Mouse (Mus musculus) liver, embryonic 16.5 days (tissue): ENCODE data around the gene Vegfb. TPM values are rescaled to one million over a fixed set of nuclear protein-coding genes. Genes with fewer than 3 reads are reported as not detected.
A peak's percentile ranks its signal among the peaks of the same experiment; 100 is the strongest.

Experiments
- ATAC-seq: fragments of 200-750 bp; cut with Nextera tagmentation; 2 replicates; pipeline ENCODE4 v1.8.0; 2017; ENCODE audit warnings: low read depth, mild to moderate bottlenecking, moderate number of reproducible peaks, moderate library complexity
- H3K27ac ChIP-seq: fragments of 300-500 bp; sonication (generic); 2 replicates; pipeline ENCODE4 v1.5.1; 2014; ENCODE audit warnings: mild to moderate bottlenecking, low read length
- H3K27me3 ChIP-seq: fragments of 300-500 bp; sonication (generic); 2 replicates; pipeline ENCODE4 v1.6.1; 2014; ENCODE audit warnings: low read depth, low read length, mixed read lengths; ENCODE audit not compliant: control insufficient read depth, insufficient read depth
- H3K36me3 ChIP-seq: fragments of 300-500 bp; sonication (generic); 2 replicates; pipeline ENCODE4 v1.6.1; 2014; ENCODE audit warnings: mild to moderate bottlenecking; ENCODE audit not compliant: control insufficient read depth, insufficient read depth
- H3K4me1 ChIP-seq: fragments of 300-500 bp; sonication (generic); 2 replicates; pipeline ENCODE4 v1.6.1; 2014; ENCODE audit warnings: low read depth, low read length, mixed read lengths; ENCODE audit not compliant: control insufficient read depth
- H3K4me2 ChIP-seq: fragments of 300-500 bp; sonication (generic); 2 replicates; pipeline ENCODE4 v1.6.1; 2014; ENCODE audit warnings: low read depth, low read length, mixed read lengths
- H3K4me3 ChIP-seq: fragments of 300-500 bp; sonication (generic); 2 replicates; pipeline ENCODE4 v1.5.1; 2014; ENCODE audit warnings: low read depth, mild to moderate bottlenecking, low read length
- H3K9ac ChIP-seq: fragments of 300-500 bp; sonication (generic); 2 replicates; pipeline ENCODE4 v1.6.1; 2014; ENCODE audit warnings: low read depth, low read length
- H3K9me3 ChIP-seq: fragments of 300-500 bp; sonication (generic); replicated peaks from 2 replicates; pipeline ENCODE4 v1.6.1; 2016; ENCODE audit warnings: low read length; ENCODE audit not compliant: control insufficient read depth
- WGBS: fragments of 180-500 bp; shearing (Covaris S2); extraction: QIAGEN DNeasy Blood & Tissue Kit; methylation state at CpG from one replicate; pipeline ENCODE4 v1.1.7; 2014; ENCODE audit not compliant: insufficient replicate concordance; 5-methylcytosine and 5-hydroxymethylcytosine counted together
- polyA plus RNA-seq: library from polyadenylated mRNA; unstranded; fragments of >200 nt; fragmentation: Nextera tagmentation; extraction: Ambion mirVana; gene quantifications from 2 replicates; pipeline ENCODE4 v1.2.1, GENCODE M21; 2015

Vegfb gene
- polyA plus RNA-seq, 1 experiment from 2014 or later = 10.5 TPM

- Histone ChIP-seq H3K4me3 (peak overlapping the region; percentile 70), H3K9ac (peak overlapping the region; percentile 78), H3K9me3 (no peaks in the 10 kb centered on the region), H3K4me2 (peak overlapping the region; percentile 93), H3K27me3 (peaks cover 5% of the 10 kb centered on the region), H3K27ac (no peak overlapping the region), H3K4me1 (peaks cover 36% of the 10 kb centered on the region), H3K36me3 (0 out of 2 replicates have a peak, but pooled peaks cover 2% of the 10 kb centered on the region)
- under 1% methylated on average over 20 of the region's 20 CpGs for WGBS
- no peak; the same call in 1 of the 2 replicates for ATAC-seq
Observed at GRCm38 (mm10) chr19:6969291-6969664, 18.2 kb downstream of the Vegfb start.

DNA sequence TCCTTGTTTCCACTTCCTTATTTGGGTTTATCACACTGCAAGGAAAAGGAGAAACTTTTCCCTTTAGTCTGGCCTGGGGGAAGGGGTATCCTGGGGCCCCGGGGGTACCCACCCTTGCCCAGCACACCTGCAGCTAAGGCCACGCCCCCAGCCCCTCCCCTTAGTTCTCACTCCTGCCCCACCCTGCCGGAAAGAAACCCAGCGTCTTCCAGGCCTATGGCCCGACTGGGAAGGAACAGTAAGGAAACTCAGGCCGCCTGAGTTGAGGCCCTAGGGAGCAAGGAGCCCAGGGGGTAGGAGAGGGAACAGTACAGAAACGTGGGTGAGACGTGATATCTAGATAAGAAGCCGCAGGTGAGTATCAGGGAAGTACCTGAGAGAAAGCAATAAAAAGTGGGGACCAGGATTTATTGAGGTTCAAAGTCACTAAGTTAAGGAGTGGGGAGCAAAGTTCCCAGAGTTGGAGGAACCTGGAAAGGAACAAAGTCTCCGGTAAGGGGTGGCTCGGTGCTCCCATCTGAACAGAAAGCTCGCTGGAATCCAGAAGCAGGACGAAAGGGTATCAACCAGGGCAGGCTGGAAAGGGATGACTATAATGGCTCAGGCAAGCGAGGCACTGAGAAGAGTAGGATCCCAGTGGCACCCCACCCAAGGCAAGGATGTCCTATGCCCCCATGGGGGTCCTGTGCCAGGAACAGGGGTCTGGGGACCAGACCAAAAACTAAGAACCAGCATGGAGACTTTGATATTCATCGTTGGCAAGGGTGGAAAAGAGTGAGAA lies 18.8 kb downstream of the Vegfb start:
- ATAC-seq = no peak
- peaks cover 5% of the 10 kb centered on the region for H3K27me3 ChIP-seq
- H3K27ac ChIP-seq = no peak overlapping the region
- H3K4me1 ChIP-seq = peaks cover 30% of the 10 kb centered on the region
- H3K4me3 ChIP-seq = peak overlapping the region; percentile 70
- H3K4me2 ChIP-seq = peak overlapping the region; percentile 93
- peak overlapping the region; percentile 78 for H3K9ac ChIP-seq
- H3K36me3 ChIP-seq = 0 out of 2 replicates have a peak, but pooled peaks cover 2% of the 10 kb centered on the region
- no peaks in the 10 kb centered on the region for H3K9me3 ChIP-seq
- WGBS = 9% methylated on average over 15 of the region's 15 CpGs

- H3K27me3 ChIP-seq = no peaks in the 10 kb centered on the region
- no peak overlapping the region for H3K4me2 ChIP-seq
- H3K9me3 ChIP-seq = no peaks in the 10 kb centered on the region
- peaks cover 7% of the 10 kb centered on the region for H3K36me3 ChIP-seq
- H3K27ac ChIP-seq = no peak overlapping the region
- 61% methylated on average over 10 of the region's 10 CpGs for WGBS
- H3K4me1 ChIP-seq = peaks cover 12% of the 10 kb centered on the region
- ATAC-seq = no peak
- H3K4me3 ChIP-seq = no peak overlapping the region
- no peak overlapping the region for H3K9ac ChIP-seq
Observed at GRCm38 (mm10) chr19:6956461-6956860, 31.0 kb downstream of the Vegfb start.

DNA sequence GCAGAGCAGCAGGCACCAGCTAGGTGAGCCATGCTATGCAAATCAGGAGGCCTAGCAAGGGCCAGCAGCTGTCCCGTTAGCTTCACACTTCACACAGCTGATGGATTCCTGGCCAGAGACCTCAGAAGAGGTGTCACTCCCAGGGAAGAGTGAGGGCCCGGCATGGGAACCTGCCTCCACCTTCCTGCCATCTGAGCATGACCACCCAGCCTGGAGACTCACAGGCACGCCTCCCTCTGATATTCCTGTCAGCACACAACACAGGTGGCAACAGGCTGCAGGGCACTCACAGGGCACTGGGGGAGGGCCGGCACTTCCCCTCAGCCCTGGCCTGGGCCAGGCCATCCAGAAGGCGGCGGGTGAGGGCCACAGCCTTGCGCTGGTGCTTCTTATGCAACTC lies 32.0 kb downstream of the Vegfb start:
- H3K4me3 ChIP-seq = no peak overlapping the region
- ATAC-seq = no peak

GRCm38 (mm10) chr19:6954046-6954445 lies 33.4 kb downstream of the Vegfb start:
- Histone ChIP-seq H3K27ac (no peak overlapping the region), H3K27me3 (no peaks in the 10 kb centered on the region), H3K9ac (no peak overlapping the region), H3K4me3 (no peak overlapping the region), H3K4me1 (peaks cover 28% of the 10 kb centered on the region), H3K4me2 (no peak overlapping the region), H3K9me3 (no peaks in the 10 kb centered on the region), H3K36me3 (no peaks in the 10 kb centered on the region; the same call in none of the 2 replicates)
- 65% methylated on average over 9 of the region's 9 CpGs for WGBS
- ATAC-seq = no peak

More for the DNA sequence above, 32.0 kb downstream of the Vegfb start:
- Histone ChIP-seq H3K4me1 (peaks cover 17% of the 10 kb centered on the region), H3K9ac (no peak overlapping the region), H3K27ac (no peak overlapping the region), H3K9me3 (no peaks in the 10 kb centered on the region), H3K36me3 (peaks cover 7% of the 10 kb centered on the region), H3K4me2 (no peak overlapping the region), H3K27me3 (no peaks in the 10 kb centered on the region)
- WGBS = 73% methylated on average over 7 of the region's 7 CpGs

GRCm38 (mm10) chr19:6952712-6953037 lies 34.8 kb downstream of the Vegfb start:
- Histone ChIP-seq H3K36me3 (no peaks in the 10 kb centered on the region; the same call in 1 of the 2 replicates), H3K27ac (peak overlapping the region; percentile 94), H3K27me3 (no peaks in the 10 kb centered on the region), H3K4me3 (peak overlapping the region; percentile 72), H3K9me3 (no peaks in the 10 kb centered on the region), H3K4me2 (peak overlapping the region; percentile 96), H3K4me1 (peaks cover 28% of the 10 kb centered on the region), H3K9ac (peak overlapping the region; percentile 74)
- 4% methylated on average over 3 of the region's 3 CpGs for WGBS
- no peak for ATAC-seq

DNA sequence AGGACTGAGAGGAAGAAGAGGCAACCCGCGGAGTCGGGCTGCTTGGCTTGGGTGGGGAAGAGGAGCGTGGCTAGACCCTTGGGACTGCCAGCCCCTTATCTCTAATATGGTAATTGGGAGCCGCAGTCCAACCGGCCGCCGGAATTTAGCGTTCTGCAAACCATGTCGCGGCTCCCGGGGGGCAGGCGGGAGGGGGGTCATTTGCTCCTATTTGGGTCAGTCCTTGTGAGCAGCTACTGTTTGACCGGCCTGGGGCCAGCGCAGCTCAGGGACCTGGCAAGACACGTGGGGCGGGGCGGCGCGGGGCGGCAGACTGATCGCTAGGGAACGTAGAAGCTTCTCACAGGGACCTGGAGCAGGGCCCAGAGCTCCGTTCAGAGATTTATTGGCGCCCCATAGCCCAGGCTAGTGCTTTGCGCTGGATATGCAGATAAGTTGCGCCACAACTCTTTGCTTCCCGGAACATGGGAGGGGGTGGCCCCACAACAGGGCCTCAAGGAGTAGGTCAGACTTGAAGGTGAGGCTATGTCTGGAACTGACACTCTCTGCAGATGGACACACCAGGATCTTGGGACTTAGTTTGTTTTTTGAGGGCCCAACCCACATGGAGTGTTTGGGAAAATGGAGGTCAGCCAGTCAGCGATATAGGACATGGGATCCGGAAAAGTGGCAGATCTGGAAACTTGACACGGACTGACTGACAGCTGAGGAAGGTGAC lies 35.3 kb downstream of the Vegfb start:
- no peaks in the 10 kb centered on the region; the same call in 1 of the 2 replicates for H3K36me3 ChIP-seq
- H3K9me3 ChIP-seq = no peaks in the 10 kb centered on the region
- WGBS = 2% methylated on average over 31 of the region's 31 CpGs
- ATAC-seq = peak; percentile 42
- H3K27me3 ChIP-seq = no peaks in the 10 kb centered on the region
- H3K4me2 ChIP-seq = peak overlapping the region; percentile 96
- H3K4me1 ChIP-seq = peaks cover 28% of the 10 kb centered on the region
- peak overlapping the region; percentile 94 for H3K27ac ChIP-seq
- peak overlapping the region; percentile 72 for H3K4me3 ChIP-seq
- H3K9ac ChIP-seq = peak overlapping the region; percentile 74

- H3K27me3 ChIP-seq = no peaks in the 10 kb centered on the region
- peak; percentile 80 for ATAC-seq
- no peaks in the 10 kb centered on the region for H3K9me3 ChIP-seq
- peak overlapping the region; percentile 74 for H3K9ac ChIP-seq
- H3K4me2 ChIP-seq = peak overlapping the region; percentile 96
- H3K27ac ChIP-seq = peak overlapping the region; percentile 94
- H3K4me3 ChIP-seq = peak overlapping the region; percentile 72
- H3K4me1 ChIP-seq = peaks cover 28% of the 10 kb centered on the region
- H3K36me3 ChIP-seq = no peaks in the 10 kb centered on the region
- under 1% methylated on average over 35 of the region's 35 CpGs for WGBS
Observed at GRCm38 (mm10) chr19:6951381-6951968, 36.0 kb downstream of the Vegfb start.
